Mouse (Mus musculus) G1E (cell line): ENCODE measurements around the gene Actg1. TPM values are rescaled to one million over a fixed set of nuclear protein-coding genes. Genes with fewer than 3 reads are reported as not detected.

Experiments used
- ATAC-seq: 2 replicates; pipeline ENCODE4 v1.8.0; 2016; ENCODE audit warnings: mild to moderate bottlenecking; ENCODE audit not compliant: insufficient number of reproducible peaks, poor library complexity, low FRiP score, severe bottlenecking; ENCODE audit errors: extremely low read depth
- DNase-seq: peaks from one replicate; pipeline ENCODE4 v3.0.0; 2012; ENCODE audit warnings: low spot score
- H3K27me3 ChIP-seq: 2 replicates; pipeline ENCODE4 v1.6.1; 2012; ENCODE audit warnings: mild to moderate bottlenecking, low read length, inconsistent platforms; ENCODE audit not compliant: insufficient read depth
- H3K36me3 ChIP-seq: replicated peaks from 2 replicates; pipeline ENCODE3; 2012; ENCODE audit warnings: mild to moderate bottlenecking, inconsistent platforms
- H3K4me1 ChIP-seq: 2 replicates; pipeline ENCODE4 v1.6.1; 2012; ENCODE audit warnings: low read depth, low read length, inconsistent platforms, mixed read lengths; ENCODE audit not compliant: insufficient read depth
- H3K4me3 ChIP-seq: 2 replicates; pipeline ENCODE4 v1.5.1; 2012; ENCODE audit warnings: low read depth, mild to moderate bottlenecking, inconsistent platforms, low read length, moderate library complexity, mixed read lengths
- H3K9me3 ChIP-seq: replicated peaks from 2 replicates; pipeline ENCODE4 v1.6.1; 2012; ENCODE audit warnings: inconsistent platforms
- CTCF ChIP-seq: IDR thresholded peaks from 2 replicates; pipeline ENCODE4 v1.5.1; 2012; ENCODE audit warnings: low read depth, low read length, inconsistent platforms, mixed read lengths
- GATA1 ChIP-seq: IDR thresholded peaks from 2 replicates; pipeline ENCODE4 v1.6.1; 2012; ENCODE audit warnings: borderline replicate concordance, low read length, inconsistent platforms, mixed read lengths
- GATA2 ChIP-seq: IDR thresholded peaks from 2 replicates; pipeline ENCODE4 v1.6.1; 2012; ENCODE audit warnings: low read depth, low read length, inconsistent platforms, borderline replicate concordance
- POLR2AphosphoS5 ChIP-seq: IDR thresholded peaks from 2 replicates; pipeline ENCODE4 v1.6.1; 2012; ENCODE audit warnings: low read depth, low read length, inconsistent platforms; ENCODE audit not compliant: insufficient replicate concordance
- TAL1 ChIP-seq: conservative IDR thresholded peaks from 2 replicates; pipeline ENCODE4 v1.6.1; 2012; ENCODE audit warnings: low read depth, low read length, inconsistent platforms, mixed read lengths
- polyA plus RNA-seq: library from polyadenylated mRNA; stranded (reverse); fragments of >175 nt; gene quantifications from 2 replicates; pipeline ENCODE4 v1.2.3, GENCODE M21; 2012
- total RNA-seq, 2 experiments: library from RNA; stranded (forward) in 1 of 2; stranded (reverse) in 1 of 2; fragments of 200-1000 nt in 1 of 2; fragments of >200 nt in 1 of 2; fragmentation: Nextera tagmentation in 1 of 2; gene quantifications; 2 replicates each; pipeline ENCODE4 v1.2.3; 2014 to 2017

Actg1 gene
- total and polyA plus RNA-seq, 3 experiments, result 112 to 179 (median 155) TPM

DNA sequence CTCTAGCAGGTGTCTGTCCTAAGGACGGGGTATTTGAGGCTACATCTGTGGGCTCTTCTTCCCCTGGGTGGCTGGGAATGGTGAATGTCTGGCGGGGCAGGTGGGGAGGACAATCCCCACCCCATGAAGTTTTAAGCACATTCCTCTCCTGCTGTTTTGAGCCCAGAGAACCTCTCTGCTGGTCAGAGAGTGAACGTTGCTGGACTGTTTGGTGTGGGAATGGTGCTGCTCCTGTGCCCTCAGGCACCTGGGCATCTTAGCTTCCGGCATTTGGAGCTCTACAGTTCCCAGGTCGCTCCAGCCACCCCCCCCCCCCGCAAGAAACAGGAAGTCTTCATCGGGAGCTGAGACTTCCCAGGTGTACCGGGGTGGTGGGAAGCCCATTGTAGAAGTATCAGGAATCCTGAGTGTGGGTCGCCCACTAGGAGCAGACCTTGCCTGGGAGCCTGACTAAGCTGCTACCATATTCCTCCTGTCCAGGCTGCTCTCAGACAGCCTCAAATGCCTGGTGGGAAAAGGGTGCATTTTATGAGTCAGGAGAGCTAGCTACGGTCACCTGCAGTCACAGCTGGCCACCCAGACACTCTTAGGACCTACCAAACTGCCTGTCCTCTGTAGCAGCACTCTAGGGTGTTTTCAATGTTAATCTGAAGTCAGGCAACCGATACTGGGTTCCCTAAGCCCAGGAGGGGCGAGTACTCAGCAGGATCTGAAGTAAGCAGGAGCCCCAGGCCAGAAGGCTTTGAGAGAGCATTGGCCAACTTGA lies 41.8 kb downstream of the Actg1 start:
- Histone ChIP-seq H3K4me1 (peaks cover 53% of the 10 kb centered on the region), H3K27me3 (peaks cover 74% of the 10 kb centered on the region), H3K36me3 (no peaks in the 10 kb centered on the region), H3K4me3 (no peak overlapping the region), H3K9me3 (no peaks in the 10 kb centered on the region)
- TF ChIP-seq CTCF, result no peak
- TF ChIP-seq POLR2AphosphoS5, result no peak
- no peak for TF ChIP-seq GATA1
- TF ChIP-seq TAL1, result no peak
- no peak for TF ChIP-seq GATA2
- ATAC-seq (no peak), DNase-seq (no peak)

DNA sequence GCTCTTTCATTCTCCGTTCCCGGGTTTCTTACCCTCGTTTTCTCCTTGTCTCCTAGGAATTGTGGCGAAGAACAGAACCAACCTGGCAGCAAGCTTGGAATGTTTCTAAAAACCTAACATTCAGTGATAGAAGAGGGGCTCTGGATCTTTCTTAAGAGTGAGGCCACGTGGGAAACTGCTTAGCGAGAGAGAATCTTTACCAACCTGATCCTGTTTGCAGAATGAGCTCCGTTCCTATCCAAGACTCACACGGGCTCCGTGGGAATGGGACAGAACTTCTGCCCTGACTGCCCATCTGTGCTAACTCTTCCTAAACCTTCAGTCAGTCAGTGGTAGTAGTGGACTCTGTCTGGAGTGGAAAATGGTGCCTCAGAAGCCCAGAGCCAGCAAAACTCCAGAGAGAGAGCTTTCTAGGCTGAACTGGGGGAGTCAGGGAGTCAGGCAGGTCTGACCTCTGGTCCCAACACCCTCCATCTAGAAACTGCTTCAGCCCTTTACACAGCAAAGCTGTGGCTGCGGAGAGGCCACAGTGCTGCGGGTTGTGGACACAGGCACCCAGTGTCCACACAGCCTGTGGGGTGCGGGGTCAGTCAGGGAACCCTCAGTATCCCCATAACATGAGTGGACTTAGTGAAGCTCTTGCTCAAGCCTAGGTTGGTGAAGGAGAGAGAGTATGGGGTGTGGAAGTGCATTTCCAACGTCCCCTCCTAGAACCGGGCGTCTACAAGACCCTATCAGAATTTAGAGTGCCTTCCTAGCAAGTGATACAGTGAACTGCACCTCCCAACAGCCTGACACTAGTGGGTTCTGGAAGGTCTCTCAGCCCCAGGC lies 42.6 kb downstream of the Actg1 start:
- TF ChIP-seq POLR2AphosphoS5 (no peak), GATA1 (no peak), CTCF (no peak), GATA2 (no peak), TAL1 (no peak)
- ATAC-seq, result no peak
- peaks cover 77% of the 10 kb centered on the region for H3K27me3 ChIP-seq
- peak overlapping the region; percentile 50; the same call in 1 of the 2 replicates for H3K4me3 ChIP-seq
- peaks cover 45% of the 10 kb centered on the region for H3K4me1 ChIP-seq
- no peaks in the 10 kb centered on the region for H3K36me3 ChIP-seq
- DNase-seq, result no peak
- no peaks in the 10 kb centered on the region for H3K9me3 ChIP-seq

DNA sequence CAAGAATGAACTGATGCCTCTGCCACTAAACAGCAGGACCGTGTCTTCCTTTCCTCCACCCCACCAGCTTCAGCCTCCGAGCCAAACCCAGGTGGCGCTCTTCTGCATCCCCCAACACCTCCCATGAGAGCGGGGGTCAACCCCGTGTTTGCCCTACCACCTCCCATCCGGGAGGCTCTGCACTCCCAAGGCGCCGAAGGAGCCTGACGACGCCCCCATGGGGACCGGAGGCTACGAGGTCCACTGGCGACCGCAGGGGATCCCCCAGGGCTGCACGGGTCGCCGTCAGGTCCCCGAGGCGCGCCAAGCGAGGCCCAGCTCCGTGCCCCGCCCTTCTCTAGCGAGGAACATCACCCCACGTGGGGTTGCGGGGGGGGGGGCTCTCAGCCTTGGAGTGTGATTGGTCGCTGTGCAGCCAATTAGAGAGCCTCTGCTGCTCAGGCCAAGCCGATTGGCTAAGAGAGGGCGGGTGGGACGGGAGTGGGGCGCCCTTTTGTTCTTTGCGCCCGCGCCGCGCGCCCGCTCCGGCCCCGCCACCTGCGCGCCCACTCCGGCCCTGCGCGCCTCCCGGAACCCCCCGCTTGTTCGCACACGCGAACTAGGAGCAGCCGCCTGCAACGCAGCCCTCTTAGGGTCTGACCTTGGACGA lies 43.3 kb downstream of the Actg1 start:
- Histone ChIP-seq H3K27me3 (peaks cover 76% of the 10 kb centered on the region), H3K9me3 (no peaks in the 10 kb centered on the region), H3K4me1 (peaks cover 39% of the 10 kb centered on the region), H3K36me3 (no peaks in the 10 kb centered on the region), H3K4me3 (peak overlapping the region; percentile 55; the same call in 1 of the 2 replicates)
- DNase-seq (peak; percentile 99), ATAC-seq (peak; percentile 90)
- TF ChIP-seq TAL1 (no peak), GATA2 (no peak), POLR2AphosphoS5 (no peak), CTCF (no peak), GATA1 (no peak)

DNA sequence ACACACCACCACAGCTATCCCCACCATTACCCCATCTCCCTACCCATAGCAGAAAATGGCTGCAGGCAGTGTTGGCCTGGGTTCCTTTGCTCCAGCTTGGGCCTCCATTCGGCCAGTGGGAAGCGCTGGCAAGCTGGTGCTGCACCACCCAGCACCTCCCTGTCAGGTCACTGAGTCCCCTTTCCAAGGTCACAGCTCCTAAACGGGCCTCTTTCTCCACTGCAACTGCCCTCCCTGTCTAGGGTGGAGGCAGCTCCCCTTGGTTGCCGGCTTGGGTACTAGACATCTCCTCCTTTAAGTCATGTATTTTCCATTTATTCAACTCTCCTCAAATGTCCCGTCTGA lies 44.0 kb downstream of the Actg1 start:
- no peak for ATAC-seq
- no peak overlapping the region for H3K4me3 ChIP-seq
- H3K4me1 ChIP-seq, result peaks cover 45% of the 10 kb centered on the region
- H3K9me3 ChIP-seq, result no peaks in the 10 kb centered on the region
- peaks cover 82% of the 10 kb centered on the region for H3K27me3 ChIP-seq
- no peak for TF ChIP-seq CTCF
- no peaks in the 10 kb centered on the region for H3K36me3 ChIP-seq
- DNase-seq, result no peak

DNA sequence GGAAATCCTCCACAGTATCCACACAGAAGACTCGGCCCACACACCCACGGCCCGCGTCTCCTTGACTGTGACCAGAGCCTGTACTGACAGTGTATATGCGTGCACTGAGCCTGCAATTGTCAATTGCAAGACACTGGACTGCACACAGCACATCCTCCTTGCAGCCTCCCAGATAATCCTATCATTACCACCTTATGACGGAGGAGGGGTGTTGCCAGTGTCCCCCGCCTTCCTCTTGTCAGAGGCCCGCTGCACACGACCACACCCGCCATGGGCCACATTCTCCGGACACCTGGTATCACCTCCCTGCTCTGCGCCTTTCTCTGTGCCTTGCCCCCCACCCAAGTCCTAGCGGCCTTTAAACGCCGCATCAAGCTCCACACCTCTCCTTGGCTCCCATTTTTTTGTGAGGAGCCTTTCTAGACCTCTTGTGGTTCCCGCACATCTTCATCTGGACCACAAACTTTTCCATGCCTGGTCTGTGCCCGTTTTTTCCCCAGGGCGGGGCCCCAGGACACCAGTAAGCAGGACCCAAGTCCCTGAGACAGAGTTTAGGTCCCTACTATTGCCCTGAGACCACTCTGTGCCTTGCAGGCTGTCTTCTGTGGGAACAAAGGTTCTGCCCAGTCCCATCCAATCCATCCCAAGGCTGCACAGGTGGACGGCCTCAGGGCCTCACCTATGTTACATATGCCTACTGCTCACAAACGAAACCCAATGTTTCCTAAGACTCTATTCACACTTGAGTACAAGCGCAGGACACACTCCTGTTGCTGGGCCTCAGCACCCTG lies 44.6 kb downstream of the Actg1 start:
- TF ChIP-seq GATA2, result no peak
- no peak for TF ChIP-seq GATA1
- TF ChIP-seq POLR2AphosphoS5, result no peak
- TF ChIP-seq TAL1, result no peak
- TF ChIP-seq CTCF, result no peak
- H3K9me3 ChIP-seq, result no peaks in the 10 kb centered on the region
- no peaks in the 10 kb centered on the region for H3K36me3 ChIP-seq
- H3K4me1 ChIP-seq, result peaks cover 47% of the 10 kb centered on the region
- DNase-seq, result no peak
- ATAC-seq, result no peak
- H3K27me3 ChIP-seq, result peaks cover 80% of the 10 kb centered on the region
- no peak overlapping the region for H3K4me3 ChIP-seq

DNA sequence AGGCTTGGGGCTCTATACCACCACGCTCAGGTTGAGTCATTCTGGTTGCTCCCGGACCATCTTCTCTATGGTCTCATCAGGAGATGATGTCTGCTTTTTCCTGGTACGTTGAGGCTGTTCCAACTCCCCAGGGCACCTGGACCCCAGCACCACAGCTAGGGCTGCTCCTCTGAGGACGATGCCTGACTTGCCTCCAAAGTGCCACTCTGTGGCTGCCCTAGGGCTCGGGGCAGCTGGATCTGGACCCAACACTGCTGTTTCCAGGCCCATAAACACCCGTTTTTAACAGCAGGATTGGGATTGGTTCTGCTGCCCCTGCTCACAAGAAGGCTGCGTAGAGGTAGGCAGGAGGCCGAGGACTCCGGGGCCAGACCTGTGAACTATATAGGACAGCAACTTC lies 45.2 kb downstream of the Actg1 start:
- no peak overlapping the region for H3K4me3 ChIP-seq
- no peaks in the 10 kb centered on the region for H3K9me3 ChIP-seq
- no peak for DNase-seq
- H3K27me3 ChIP-seq, result peaks cover 74% of the 10 kb centered on the region
- no peak for ATAC-seq
- H3K36me3 ChIP-seq, result no peaks in the 10 kb centered on the region
- TF ChIP-seq POLR2AphosphoS5, result no peak
- no peak for TF ChIP-seq TAL1
- no peak for TF ChIP-seq GATA1
- TF ChIP-seq GATA2, result no peak
- no peak for TF ChIP-seq CTCF
- H3K4me1 ChIP-seq, result peaks cover 41% of the 10 kb centered on the region
